Mouse (Mus musculus) C2C12 (cell line): ENCODE measurements around the gene Hes3.

ENCODE experiments used
- CEBPB ChIP-seq: IDR thresholded peaks from one replicate; pipeline ENCODE4 v1.6.1; 2011; ENCODE audit warnings: low read depth, mild to moderate bottlenecking, control low read depth, moderate library complexity
- CTCF ChIP-seq: IDR thresholded peaks from one replicate; pipeline ENCODE4 v1.5.1; 2011; ENCODE audit not compliant: control insufficient read depth, insufficient read depth, insufficient read length
- FOSL1 ChIP-seq: IDR thresholded peaks from one replicate; pipeline ENCODE4 v1.8.0; 2011; ENCODE audit warnings: mild to moderate bottlenecking, low read length; ENCODE audit not compliant: poor library complexity, insufficient read depth, severe bottlenecking
- MYOD1 ChIP-seq: IDR thresholded peaks from one replicate; pipeline ENCODE4 v1.6.1; 2011; ENCODE audit warnings: low read depth; ENCODE audit not compliant: control insufficient read depth, insufficient read length
- MYOG ChIP-seq: IDR thresholded peaks from one replicate; pipeline ENCODE4 v1.6.1; 2011; ENCODE audit not compliant: control insufficient read depth, insufficient read length; ENCODE audit errors: extremely low read depth

GRCm38 (mm10) chr4:152272449-152273049 is 18.9 kb downstream of the Hes3 start:
- no peak for TF ChIP-seq CTCF
- TF ChIP-seq CEBPB = no peak
- no peak for TF ChIP-seq FOSL1
- no peak for TF ChIP-seq MYOD1
- TF ChIP-seq MYOG = no peak
